Mouse (Mus musculus): ENCODE data around the gene Gm49601. TPM values are rescaled to one million over a fixed set of nuclear protein-coding genes. Genes with fewer than 3 reads are reported as not detected.

Gm49601 gene
- polyA plus RNA-seq, 1 experiment from 2014 or later: 3.3 TPM

DNA sequence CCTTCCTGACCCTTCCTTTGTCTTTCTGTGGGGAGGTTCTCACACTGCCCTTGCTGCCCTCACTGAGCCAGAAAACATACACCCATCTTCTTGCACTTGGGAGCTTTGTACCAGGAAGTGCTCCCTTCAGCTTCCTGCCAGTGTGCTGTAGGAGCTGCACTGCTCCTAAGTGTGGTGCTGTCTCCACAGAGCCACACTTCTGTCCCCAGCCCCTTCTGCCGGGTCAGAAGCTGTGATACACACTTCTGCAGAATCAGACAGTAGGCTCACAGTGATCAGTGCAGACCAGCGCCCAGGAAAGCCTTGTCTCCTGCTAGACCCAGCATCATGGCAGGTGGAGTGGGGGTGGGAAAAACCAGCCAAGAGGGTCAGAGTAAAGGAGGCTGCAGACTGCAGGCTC is 6.6 kb upstream of the Gm49601 start:
- H3K4me1 ChIP-seq (ENCODE audit: control insufficient read depth, insufficient read depth, low read length): peaks cover 11% of the 10 kb centered on the region; the same call in 1 of the 2 replicates
- H3K4me3 ChIP-seq (ENCODE audit: low read depth, low read length): no peak overlapping the region
- no peak for ATAC-seq (ENCODE audit: low FRiP score)
- H3K4me2 ChIP-seq: no peak overlapping the region
- WGBS: 77% methylated on average over 2 of the region's 2 CpGs
- H3K36me3 ChIP-seq (ENCODE audit: control insufficient read depth, insufficient read depth, low read length): no peaks in the 10 kb centered on the region
- H3K9me3 ChIP-seq (ENCODE audit: control insufficient read depth, low read length): no peaks in the 10 kb centered on the region
- H3K9ac ChIP-seq (ENCODE audit: low read length): no peak overlapping the region
- peaks cover 5% of the 10 kb centered on the region for H3K27me3 ChIP-seq (ENCODE audit: control insufficient read depth, insufficient read depth, low read length)
- peak; percentile 77 for DNase-seq (ENCODE audit: low spot score, missing footprints)
- H3K27ac ChIP-seq (ENCODE audit: low read depth, low read length): no peak overlapping the region

DNA sequence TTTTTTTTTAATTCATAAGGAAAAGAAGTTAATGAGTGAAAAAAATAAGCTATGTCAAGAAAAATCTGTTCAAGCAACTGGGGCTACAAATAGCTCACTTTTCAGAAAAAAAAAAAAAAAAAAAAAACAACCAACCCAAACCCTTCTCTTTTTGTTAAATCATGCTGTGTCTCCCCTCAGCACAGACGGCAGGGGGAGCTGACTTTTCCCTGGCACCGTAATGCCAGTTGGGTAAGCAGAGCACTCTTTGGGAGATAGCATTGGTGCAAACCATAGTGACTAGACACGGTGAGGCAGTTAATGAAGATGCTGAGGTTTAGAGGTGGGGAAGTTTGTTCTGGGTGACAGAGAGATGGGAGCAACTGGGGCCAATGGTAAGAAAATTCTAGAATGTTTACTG is 5.8 kb upstream of the Gm49601 start:
- peaks cover 11% of the 10 kb centered on the region; the same call in 1 of the 2 replicates for H3K4me1 ChIP-seq (ENCODE audit: control insufficient read depth, insufficient read depth, low read length)
- DNase-seq (ENCODE audit: low spot score, missing footprints): peak; percentile 68
- H3K27me3 ChIP-seq (ENCODE audit: control insufficient read depth, insufficient read depth, low read length): peaks cover 12% of the 10 kb centered on the region
- no peak overlapping the region for H3K4me3 ChIP-seq (ENCODE audit: low read depth, low read length)
- 55% methylated on average over 3 of the region's 3 CpGs for WGBS
- no peak overlapping the region for H3K9ac ChIP-seq (ENCODE audit: low read length)
- no peak overlapping the region for H3K4me2 ChIP-seq
- ATAC-seq (ENCODE audit: low FRiP score): no peak
- H3K27ac ChIP-seq (ENCODE audit: low read depth, low read length): no peak overlapping the region
- no peaks in the 10 kb centered on the region for H3K9me3 ChIP-seq (ENCODE audit: control insufficient read depth, low read length)
- no peaks in the 10 kb centered on the region for H3K36me3 ChIP-seq (ENCODE audit: control insufficient read depth, insufficient read depth, low read length)

DNA sequence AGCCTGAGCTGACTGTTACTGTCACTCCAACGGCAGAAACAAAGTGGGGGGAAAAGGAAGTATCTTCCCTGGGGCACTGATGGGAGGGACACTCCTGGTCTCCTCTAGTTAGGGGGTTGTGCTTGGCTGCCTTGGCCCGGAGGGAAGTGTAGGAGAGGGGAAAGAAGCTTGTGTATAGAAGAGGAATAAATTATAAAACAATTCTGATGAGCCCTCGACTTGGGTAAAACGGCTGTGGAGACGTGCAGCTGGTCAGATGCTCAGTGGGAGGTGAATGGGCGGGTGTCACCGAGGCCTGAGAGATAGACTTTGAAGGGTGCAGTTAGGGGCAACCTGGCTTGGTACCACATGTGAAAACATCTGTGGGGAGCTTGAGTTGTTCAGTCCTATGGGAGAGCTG is 4.9 kb upstream of the Gm49601 start:
- H3K4me3 ChIP-seq (ENCODE audit: low read depth, low read length): no peak overlapping the region
- H3K9ac ChIP-seq (ENCODE audit: low read length): no peak overlapping the region
- ATAC-seq (ENCODE audit: low FRiP score) (no peak), DNase-seq (ENCODE audit: low spot score, missing footprints) (peak; percentile 53)
- H3K27ac ChIP-seq (ENCODE audit: low read depth, low read length): no peak overlapping the region
- H3K4me2 ChIP-seq: no peak overlapping the region
- peaks cover 19% of the 10 kb centered on the region for H3K4me1 ChIP-seq (ENCODE audit: control insufficient read depth, insufficient read depth, low read length)
- H3K27me3 ChIP-seq (ENCODE audit: control insufficient read depth, insufficient read depth, low read length): peaks cover 21% of the 10 kb centered on the region
- no peaks in the 10 kb centered on the region for H3K9me3 ChIP-seq (ENCODE audit: control insufficient read depth, low read length)
- no peaks in the 10 kb centered on the region for H3K36me3 ChIP-seq (ENCODE audit: control insufficient read depth, insufficient read depth, low read length)
- 64% methylated on average over 7 of the region's 7 CpGs for WGBS

DNA sequence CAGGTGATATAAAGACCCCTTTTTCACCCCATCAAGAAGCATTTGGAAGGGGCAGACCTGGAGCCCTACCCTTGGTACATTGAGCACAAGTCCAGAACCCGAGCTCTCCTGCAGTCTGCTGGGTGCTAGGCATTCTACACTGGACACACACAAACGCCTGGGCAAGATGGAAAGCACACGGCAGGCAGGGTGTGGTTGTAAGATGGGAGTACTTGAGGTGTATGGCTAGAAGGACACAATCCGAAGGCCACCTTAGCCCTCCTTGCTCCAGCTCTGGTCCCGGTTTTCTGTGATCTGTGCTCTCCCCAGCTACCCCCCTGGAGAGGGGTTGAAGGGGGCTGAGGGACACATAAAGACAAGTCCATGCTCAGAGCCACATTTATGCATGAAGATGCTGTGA is 4.1 kb upstream of the Gm49601 start:
- Histone ChIP-seq H3K4me1 (ENCODE audit: control insufficient read depth, insufficient read depth, low read length) (peaks cover 24% of the 10 kb centered on the region), H3K4me2 (peak overlapping the region; percentile 69), H3K36me3 (ENCODE audit: control insufficient read depth, insufficient read depth, low read length) (no peaks in the 10 kb centered on the region), H3K27me3 (ENCODE audit: control insufficient read depth, insufficient read depth, low read length) (peaks cover 30% of the 10 kb centered on the region), H3K9me3 (ENCODE audit: control insufficient read depth, low read length) (no peaks in the 10 kb centered on the region), H3K4me3 (ENCODE audit: low read depth, low read length) (peak overlapping the region; percentile 79), H3K9ac (ENCODE audit: low read length) (peak overlapping the region; percentile 89), H3K27ac (ENCODE audit: low read depth, low read length) (no peak overlapping the region)
- WGBS: 62% methylated on average over 5 of the region's 5 CpGs
- no peak; the same call in 1 of the 2 replicates for ATAC-seq (ENCODE audit: low FRiP score)
- DNase-seq (ENCODE audit: low spot score, missing footprints): no peak

DNA sequence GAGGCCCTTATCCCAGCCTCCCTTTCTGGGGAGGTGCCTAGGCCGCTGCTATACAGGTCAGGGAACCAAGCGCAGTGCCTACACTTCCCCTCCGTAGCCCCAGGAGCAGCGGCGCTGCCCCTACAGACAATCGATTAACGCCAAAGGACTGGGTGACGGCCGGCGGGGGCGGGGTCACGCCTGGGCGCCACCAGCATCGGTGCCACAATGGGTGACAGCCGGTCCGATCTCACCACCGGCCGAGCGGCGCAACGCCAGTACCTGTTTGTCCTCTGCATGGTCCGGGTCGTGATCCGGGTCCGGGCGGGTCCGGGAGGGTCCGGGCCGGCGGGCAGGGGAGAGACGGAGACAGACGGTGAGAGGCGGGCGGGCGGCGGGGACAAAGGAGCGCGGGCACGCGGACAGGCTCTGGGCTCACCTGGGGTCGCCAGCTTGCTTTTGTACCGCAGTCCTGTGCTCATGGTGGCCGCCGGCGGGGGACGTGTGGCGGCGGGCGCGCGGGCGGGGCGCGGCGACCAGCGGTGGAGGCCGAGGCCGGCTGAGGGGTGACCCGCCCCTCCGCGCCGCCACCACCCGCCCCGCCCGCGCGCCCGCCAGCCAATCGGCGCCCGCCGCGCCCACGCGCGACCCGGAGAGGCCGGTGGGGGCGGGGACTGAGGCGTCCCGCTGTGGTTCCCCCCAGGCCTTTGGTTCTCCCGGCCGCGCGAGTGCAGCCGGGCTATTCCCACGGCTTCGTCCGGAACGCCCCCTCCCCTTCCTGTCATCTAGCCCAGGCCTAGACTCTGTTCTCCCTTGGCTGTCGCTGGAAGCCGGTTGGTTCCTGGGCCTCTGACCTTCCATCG is 3.4 kb upstream of the Gm49601 start, which contains the start of gene Sept5:
Sept5 (minus strand) TSS at position 565 of the 842 bp plus-strand sequence.
- H3K9me3 ChIP-seq (ENCODE audit: control insufficient read depth, low read length): no peaks in the 10 kb centered on the region
- peak within 1 kb of the TSS; percentile 54; the same call in 1 of the 2 replicates for H3K27ac ChIP-seq (ENCODE audit: low read depth, low read length)
- peaks cover 1% of the 10 kb centered on the region; the same call in 1 of the 2 replicates for H3K36me3 ChIP-seq (ENCODE audit: control insufficient read depth, insufficient read depth, low read length)
- peaks cover 37% of the 10 kb centered on the region for H3K27me3 ChIP-seq (ENCODE audit: control insufficient read depth, insufficient read depth, low read length)
- peak within 1 kb of the TSS; percentile 79 for H3K4me3 ChIP-seq (ENCODE audit: low read depth, low read length)
- H3K4me2 ChIP-seq: peak within 1 kb of the TSS; percentile 69
- peaks cover 24% of the 10 kb centered on the region for H3K4me1 ChIP-seq (ENCODE audit: control insufficient read depth, insufficient read depth, low read length)
- peak within 1 kb of the TSS; percentile 89 for H3K9ac ChIP-seq (ENCODE audit: low read length)
- peak; percentile 68 for ATAC-seq (ENCODE audit: low FRiP score)
- under 1% methylated on average over 54 of the region's 93 CpGs for WGBS
- DNase-seq (ENCODE audit: low spot score, missing footprints): peak; percentile 95

DNA sequence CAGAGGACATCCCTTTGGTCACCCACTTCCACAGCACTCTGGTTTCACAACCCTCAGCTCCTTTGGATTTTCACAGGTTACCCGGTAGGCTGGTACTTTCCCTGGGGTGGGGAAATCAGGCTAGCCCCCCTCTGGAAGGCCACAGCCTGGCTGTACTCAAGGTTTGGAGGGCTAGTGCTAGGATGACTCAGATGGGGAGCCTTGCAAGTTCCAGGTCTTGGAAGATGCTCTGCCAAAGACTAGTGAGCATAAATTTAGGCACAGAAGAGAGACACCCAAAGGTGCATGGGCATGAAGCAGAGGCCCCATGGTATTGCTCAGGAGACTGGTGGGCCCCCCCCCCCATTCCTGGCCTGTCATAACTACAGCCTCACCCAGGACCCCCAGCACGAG is 2.7 kb upstream of the Gm49601 start:
- ATAC-seq (ENCODE audit: low FRiP score): no peak
- peak overlapping the region; percentile 79 for H3K4me3 ChIP-seq (ENCODE audit: low read depth, low read length)
- H3K27ac ChIP-seq (ENCODE audit: low read depth, low read length): 0 out of 2 replicates have a peak overlapping the region, but pooled peaks have one; percentile 54
- WGBS: 32% methylated on average over 2 of the region's 2 CpGs
- H3K9ac ChIP-seq (ENCODE audit: low read length): peak overlapping the region; percentile 89
- H3K27me3 ChIP-seq (ENCODE audit: control insufficient read depth, insufficient read depth, low read length): peaks cover 43% of the 10 kb centered on the region
- peak overlapping the region; percentile 69 for H3K4me2 ChIP-seq
- H3K36me3 ChIP-seq (ENCODE audit: control insufficient read depth, insufficient read depth, low read length): peaks cover 5% of the 10 kb centered on the region; the same call in 1 of the 2 replicates
- peaks cover 24% of the 10 kb centered on the region for H3K4me1 ChIP-seq (ENCODE audit: control insufficient read depth, insufficient read depth, low read length)
- DNase-seq (ENCODE audit: low spot score, missing footprints): no peak
- no peaks in the 10 kb centered on the region for H3K9me3 ChIP-seq (ENCODE audit: control insufficient read depth, low read length)

DNA sequence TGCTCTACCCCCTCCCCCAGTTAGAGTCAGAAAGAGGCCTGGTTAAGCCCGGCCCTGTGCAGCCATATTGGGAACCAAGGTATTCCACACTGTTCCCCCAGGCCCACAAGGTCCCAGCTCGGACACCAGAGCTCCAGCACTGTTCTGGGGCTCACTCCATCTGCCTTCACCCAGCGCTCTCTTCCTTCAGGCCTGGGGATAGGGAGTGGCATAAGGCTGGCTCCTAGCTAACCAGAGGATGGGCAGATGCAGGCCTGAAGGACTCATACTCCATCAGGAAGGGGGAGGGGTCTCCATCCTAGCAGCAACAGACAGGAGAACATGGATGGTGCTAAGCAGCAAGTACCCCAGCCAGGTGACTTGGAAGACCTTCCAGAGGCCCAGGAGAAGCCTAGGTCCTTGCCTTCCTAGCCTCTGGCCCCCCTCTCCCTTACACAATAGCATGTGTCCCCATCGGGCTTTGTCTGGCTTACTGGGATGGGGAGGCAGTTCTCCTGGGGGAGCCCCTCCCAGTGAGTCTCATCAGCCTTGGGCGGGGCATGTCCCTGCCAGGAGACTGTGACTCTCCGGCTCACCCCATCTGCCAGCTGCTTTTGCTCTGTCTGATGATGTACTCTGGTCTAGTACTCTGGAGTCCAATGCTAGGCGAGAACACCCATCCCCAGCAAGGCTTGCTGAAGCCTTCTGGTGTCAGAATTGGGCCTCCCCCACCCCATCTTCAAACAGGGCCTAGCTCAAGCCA is 2.1 kb upstream of the Gm49601 start:
- Histone ChIP-seq H3K9me3 (ENCODE audit: control insufficient read depth, low read length) (no peaks in the 10 kb centered on the region), H3K36me3 (ENCODE audit: control insufficient read depth, insufficient read depth, low read length) (peaks cover 8% of the 10 kb centered on the region; the same call in 1 of the 2 replicates), H3K4me1 (ENCODE audit: control insufficient read depth, insufficient read depth, low read length) (peaks cover 24% of the 10 kb centered on the region), H3K4me2 (peak overlapping the region; percentile 69), H3K4me3 (ENCODE audit: low read depth, low read length) (peak overlapping the region; percentile 79), H3K9ac (ENCODE audit: low read length) (peak overlapping the region; percentile 89), H3K27ac (ENCODE audit: low read depth, low read length) (no peak overlapping the region), H3K27me3 (ENCODE audit: control insufficient read depth, insufficient read depth, low read length) (peaks cover 49% of the 10 kb centered on the region)
- ATAC-seq (ENCODE audit: low FRiP score) (no peak), DNase-seq (ENCODE audit: low spot score, missing footprints) (no peak)
- WGBS: 56% methylated on average over 7 of the region's 7 CpGs

DNA sequence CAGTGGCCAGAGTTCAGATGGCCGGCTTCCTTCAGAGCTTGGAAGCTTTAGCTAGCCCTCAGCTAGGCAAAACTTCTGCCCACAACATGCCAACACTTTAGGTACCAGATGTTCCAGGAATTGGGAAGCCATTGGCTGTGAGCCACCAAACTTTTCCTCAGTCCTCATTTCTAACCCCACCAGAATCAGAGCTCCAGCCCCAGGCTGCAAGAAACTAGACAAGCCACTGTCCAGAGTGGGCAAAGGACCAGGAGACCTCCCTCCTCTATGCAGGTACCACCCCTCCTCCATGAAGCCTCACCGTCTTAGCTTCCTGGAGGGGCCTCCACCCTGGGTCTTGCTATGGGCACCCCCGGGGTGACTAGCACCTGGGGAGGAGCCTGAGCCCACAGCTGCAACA is 936 bp upstream of the Gm49601 start:
- DNase-seq (ENCODE audit: low spot score, missing footprints): no peak
- Histone ChIP-seq H3K9ac (ENCODE audit: low read length) (no peak overlapping the region; the same call in 1 of the 2 replicates), H3K27ac (ENCODE audit: low read depth, low read length) (no peak overlapping the region), H3K4me3 (ENCODE audit: low read depth, low read length) (no peak overlapping the region), H3K27me3 (ENCODE audit: control insufficient read depth, insufficient read depth, low read length) (peaks cover 61% of the 10 kb centered on the region), H3K4me2 (peak overlapping the region; percentile 91; the same call in 1 of the 2 replicates), H3K4me1 (ENCODE audit: control insufficient read depth, insufficient read depth, low read length) (peaks cover 24% of the 10 kb centered on the region), H3K9me3 (ENCODE audit: control insufficient read depth, low read length) (no peaks in the 10 kb centered on the region), H3K36me3 (ENCODE audit: control insufficient read depth, insufficient read depth, low read length) (peaks cover 9% of the 10 kb centered on the region; the same call in 1 of the 2 replicates)
- 42% methylated on average over 3 of the region's 3 CpGs for WGBS
- no peak for ATAC-seq (ENCODE audit: low FRiP score)

Data from midbrain, embryonic 11.5 days (tissue).